Mouse (Mus musculus) liver, postnatal 0 days (tissue): ENCODE measurements around the gene Kalrn. TPM values are rescaled to one million over a fixed set of nuclear protein-coding genes. Genes with fewer than 3 reads are reported as not detected.

Source experiments
- ATAC-seq: fragments of 200-750 bp; cut with Nextera tagmentation; 2 replicates; pipeline ENCODE4 v1.8.0; 2017; ENCODE audit warnings: mild to moderate bottlenecking, moderate library complexity
- DNase-seq: peaks from one replicate; pipeline ENCODE4 v3.0.0-alpha.2; 2016
- H3K27ac ChIP-seq: fragments of 300-500 bp; sonication (generic); 2 replicates; pipeline ENCODE4 v1.5.1; 2014; ENCODE audit warnings: antibody characterized with exemption, moderate library complexity, mild to moderate bottlenecking, low read depth
- H3K27me3 ChIP-seq: fragments of 300-500 bp; sonication (generic); 2 replicates; pipeline ENCODE4 v1.6.1; 2014; ENCODE audit warnings: low read length, control low read depth, mixed read lengths; ENCODE audit not compliant: insufficient read depth
- H3K36me3 ChIP-seq: fragments of 300-500 bp; sonication (generic); replicated peaks from 2 replicates; pipeline ENCODE4 v1.6.1; 2014; ENCODE audit warnings: mild to moderate bottlenecking, control low read depth, low read length, moderate library complexity, mixed read lengths; ENCODE audit not compliant: insufficient read depth
- H3K4me1 ChIP-seq: fragments of 300-500 bp; sonication (generic); 2 replicates; pipeline ENCODE4 v1.6.1; 2014; ENCODE audit warnings: antibody characterized with exemption, mild to moderate bottlenecking, control low read depth; ENCODE audit not compliant: insufficient read depth
- H3K4me2 ChIP-seq: fragments of 300-500 bp; sonication (generic); 2 replicates; pipeline ENCODE4 v1.6.1; 2014; ENCODE audit warnings: low read depth, mild to moderate bottlenecking, low read length, moderate library complexity, mixed read lengths
- H3K4me3 ChIP-seq: fragments of 300-500 bp; sonication (generic); 2 replicates; pipeline ENCODE4 v1.5.1; 2014; ENCODE audit warnings: low read depth, low read length
- H3K9ac ChIP-seq: fragments of 300-500 bp; sonication (generic); replicated peaks from 2 replicates; pipeline ENCODE4 v1.6.1; 2014; ENCODE audit warnings: mild to moderate bottlenecking, moderate library complexity
- H3K9me3 ChIP-seq: fragments of 300-500 bp; sonication (generic); 2 replicates; pipeline ENCODE4 v1.6.1; 2016; ENCODE audit warnings: mild to moderate bottlenecking, control low read depth, low read length, mixed read lengths
- CTCF ChIP-seq: sonication (generic); IDR thresholded peaks from 2 replicates; pipeline ENCODE4 v1.5.1; 2016; ENCODE audit warnings: antibody characterized with exemption, low read depth
- EP300 ChIP-seq: IDR thresholded peaks from 2 replicates; pipeline ENCODE4 v1.6.1; 2016; ENCODE audit warnings: antibody characterized with exemption, low read depth, mild to moderate bottlenecking
- WGBS: fragments of 180-500 bp; shearing (Covaris S2); extraction: QIAGEN DNeasy Blood & Tissue Kit; methylation state at CpG from one replicate; pipeline ENCODE4 v1.1.7; 2014; ENCODE audit not compliant: insufficient replicate concordance; 5-methylcytosine and 5-hydroxymethylcytosine counted together
- polyA plus RNA-seq: library from polyadenylated mRNA; unstranded; fragments of >200 nt; fragmentation: Nextera tagmentation; extraction: Ambion mirVana; gene quantifications from 2 replicates; pipeline ENCODE4 v1.2.1, GENCODE M21; 2015

The Kalrn gene
- polyA plus RNA-seq, 1 experiment from 2014 or later, result 16.7 TPM

DNA sequence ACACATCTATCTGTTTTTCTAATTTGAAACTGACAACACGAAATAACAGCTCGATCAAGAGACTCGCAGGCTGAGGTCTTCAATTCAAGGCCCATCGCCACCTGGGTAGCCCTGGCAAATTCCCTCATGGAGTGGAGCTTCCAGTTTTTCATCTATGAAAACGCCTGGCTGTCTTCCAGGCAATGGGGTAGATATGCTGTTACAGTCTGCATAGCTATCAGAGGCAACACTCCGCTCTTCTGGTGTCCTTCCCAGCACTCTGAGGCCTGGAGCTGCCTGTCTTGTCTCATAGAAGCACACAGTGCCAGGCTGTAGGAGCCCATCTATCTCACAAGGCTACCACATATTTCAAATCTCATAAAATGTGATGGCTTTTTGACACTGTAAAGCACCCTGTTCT is 87.8 kb downstream of the Kalrn start:
- Histone ChIP-seq H3K36me3 (no peaks in the 10 kb centered on the region), H3K9ac (no peak overlapping the region), H3K4me3 (no peak overlapping the region), H3K9me3 (no peaks in the 10 kb centered on the region), H3K4me1 (no peaks in the 10 kb centered on the region), H3K4me2 (no peak overlapping the region), H3K27me3 (no peaks in the 10 kb centered on the region), H3K27ac (no peak overlapping the region)
- 75% methylated on average over 6 of the region's 6 CpGs for WGBS
- no peak for TF ChIP-seq CTCF
- TF ChIP-seq EP300, result no peak
- no peak for DNase-seq
- ATAC-seq, result no peak

DNA sequence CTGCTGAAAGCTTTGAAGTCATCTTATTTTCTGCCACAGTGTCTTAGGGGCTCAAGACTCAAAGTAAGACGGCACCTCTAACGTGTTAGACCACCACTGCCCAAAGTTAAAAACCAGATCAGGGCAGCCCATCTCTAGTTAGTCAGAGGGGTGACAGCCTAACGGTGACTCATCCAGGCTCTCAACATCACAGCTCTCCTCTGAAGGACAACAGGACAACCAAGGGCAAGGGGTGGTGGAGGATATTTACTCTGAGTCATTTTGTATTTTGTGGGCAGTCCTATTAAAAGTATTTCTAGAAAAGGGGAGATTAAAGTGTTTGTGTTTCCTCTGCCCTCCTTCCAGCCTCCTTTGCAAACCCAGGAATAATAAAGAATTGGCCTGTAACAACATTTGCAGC is 88.4 kb downstream of the Kalrn start:
- DNase-seq, result no peak
- no peaks in the 10 kb centered on the region for H3K4me1 ChIP-seq
- no peak for TF ChIP-seq EP300
- no peak for TF ChIP-seq CTCF
- H3K27ac ChIP-seq, result no peak overlapping the region
- no peak overlapping the region for H3K4me3 ChIP-seq
- 58% methylated on average over 3 of the region's 3 CpGs for WGBS
- no peaks in the 10 kb centered on the region for H3K27me3 ChIP-seq
- H3K36me3 ChIP-seq, result no peaks in the 10 kb centered on the region
- ATAC-seq, result no peak
- H3K4me2 ChIP-seq, result no peak overlapping the region
- H3K9me3 ChIP-seq, result no peaks in the 10 kb centered on the region
- no peak overlapping the region for H3K9ac ChIP-seq

DNA sequence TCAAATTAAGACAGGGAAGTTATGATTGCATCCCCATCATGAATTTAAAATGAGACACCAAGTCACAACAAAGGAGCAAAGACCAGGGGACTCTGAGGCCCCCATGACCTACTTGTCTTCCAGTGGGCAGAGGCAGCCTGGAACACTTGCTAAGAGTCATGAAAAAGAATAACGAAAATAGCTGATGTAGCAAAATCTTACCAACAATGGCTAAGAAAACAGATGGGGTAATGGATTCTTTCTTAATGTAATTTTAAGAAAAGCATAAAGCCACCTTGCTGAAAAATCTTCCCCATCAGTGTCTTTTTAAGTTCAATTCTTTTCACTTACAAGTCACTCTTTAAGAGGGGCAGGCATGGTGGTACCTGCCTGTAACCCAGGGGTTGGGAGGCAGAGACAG is 89.1 kb downstream of the Kalrn start:
- Histone ChIP-seq H3K36me3 (no peaks in the 10 kb centered on the region), H3K27ac (no peak overlapping the region), H3K4me3 (no peak overlapping the region), H3K9me3 (no peaks in the 10 kb centered on the region), H3K4me2 (no peak overlapping the region), H3K9ac (no peak overlapping the region), H3K27me3 (no peaks in the 10 kb centered on the region), H3K4me1 (no peaks in the 10 kb centered on the region)
- DNase-seq (no peak), ATAC-seq (no peak)
- TF ChIP-seq EP300, result no peak
- TF ChIP-seq CTCF, result no peak
- WGBS, result 82% methylated on average over 1 of the region's 1 CpGs

DNA sequence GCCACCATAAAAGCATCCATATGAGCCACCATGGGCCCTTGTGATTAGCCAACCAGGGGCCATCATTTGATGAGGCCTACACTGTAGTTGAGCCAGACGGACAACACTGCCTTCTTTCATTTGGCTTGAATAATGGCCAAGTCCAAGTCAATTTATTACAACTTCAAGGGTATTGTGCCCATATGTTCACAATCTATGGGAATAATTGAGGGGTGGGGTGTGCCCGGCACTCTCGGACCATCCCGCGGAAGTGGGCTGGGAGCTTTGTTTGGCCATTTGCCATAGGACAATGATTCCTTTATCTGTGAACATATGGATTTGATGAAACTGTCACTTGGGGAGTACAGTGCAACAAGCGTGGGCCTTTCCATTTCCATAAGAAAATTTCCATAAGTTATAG is 89.6 kb downstream of the Kalrn start:
- Histone ChIP-seq H3K9ac (no peak overlapping the region), H3K4me1 (no peaks in the 10 kb centered on the region), H3K4me2 (no peak overlapping the region), H3K4me3 (no peak overlapping the region), H3K9me3 (no peaks in the 10 kb centered on the region), H3K36me3 (no peaks in the 10 kb centered on the region), H3K27me3 (no peaks in the 10 kb centered on the region), H3K27ac (no peak overlapping the region)
- WGBS, result 89% methylated on average over 6 of the region's 6 CpGs
- DNase-seq (no peak), ATAC-seq (no peak)
- TF ChIP-seq CTCF, result no peak

DNA sequence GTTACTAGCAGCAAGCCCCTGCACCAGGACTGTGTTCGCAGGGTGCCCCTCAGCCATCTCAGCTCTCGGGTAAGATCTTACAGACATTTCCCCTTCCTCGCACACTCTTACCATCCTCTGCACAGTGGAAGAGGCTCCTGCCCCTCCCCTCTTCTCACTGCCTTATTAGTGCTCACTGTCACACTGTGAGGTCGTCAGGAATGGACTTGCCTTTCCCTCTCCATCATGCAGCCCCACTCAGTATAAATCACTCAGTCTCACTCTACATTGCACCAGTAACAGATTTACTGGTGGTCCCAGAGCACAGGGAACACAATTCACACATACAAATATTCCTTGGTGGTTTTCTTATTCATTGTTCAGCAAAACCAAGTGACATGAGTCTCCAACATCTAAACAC is 98.6 kb downstream of the Kalrn start:
- WGBS, result 52% methylated on average over 4 of the region's 4 CpGs

DNA sequence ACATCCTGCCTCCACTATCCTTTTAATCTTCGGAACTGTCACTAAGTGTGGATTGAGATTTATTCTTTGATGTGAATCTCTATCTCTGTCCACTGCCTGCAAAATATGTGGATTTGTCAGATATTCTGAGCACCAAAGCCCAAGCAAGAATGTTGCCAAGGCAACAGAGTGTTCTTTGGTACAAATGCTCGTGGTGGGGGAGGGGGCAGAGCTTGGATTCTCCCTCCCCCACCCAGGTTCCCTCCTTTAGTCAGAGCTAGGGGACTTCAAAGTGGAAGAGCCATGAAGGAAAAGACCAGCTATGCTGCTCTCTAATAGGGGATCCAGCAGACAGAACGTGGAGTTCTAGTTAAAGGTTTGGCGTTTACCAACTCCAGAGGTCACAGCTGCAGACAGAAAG is 99.4 kb downstream of the Kalrn start:
- Histone ChIP-seq H3K9me3 (no peaks in the 10 kb centered on the region), H3K36me3 (no peaks in the 10 kb centered on the region), H3K27me3 (no peaks in the 10 kb centered on the region), H3K4me1 (no peaks in the 10 kb centered on the region), H3K9ac (no peak overlapping the region), H3K4me3 (no peak overlapping the region), H3K4me2 (no peak overlapping the region), H3K27ac (no peak overlapping the region)
- WGBS, result 52% methylated on average over 4 of the region's 4 CpGs
- no peak for ATAC-seq
- no peak for DNase-seq
- TF ChIP-seq CTCF (no peak), EP300 (no peak)

More for the DNA sequence above, 98.6 kb downstream of the Kalrn start:
- no peaks in the 10 kb centered on the region for H3K4me1 ChIP-seq
- no peaks in the 10 kb centered on the region for H3K27me3 ChIP-seq
- H3K27ac ChIP-seq, result no peak overlapping the region
- DNase-seq (no peak), ATAC-seq (no peak)
- no peak overlapping the region for H3K4me2 ChIP-seq
- H3K9me3 ChIP-seq, result no peaks in the 10 kb centered on the region
- TF ChIP-seq CTCF (no peak), EP300 (no peak)
- no peaks in the 10 kb centered on the region for H3K36me3 ChIP-seq
- H3K9ac ChIP-seq, result no peak overlapping the region
- H3K4me3 ChIP-seq, result no peak overlapping the region

DNA sequence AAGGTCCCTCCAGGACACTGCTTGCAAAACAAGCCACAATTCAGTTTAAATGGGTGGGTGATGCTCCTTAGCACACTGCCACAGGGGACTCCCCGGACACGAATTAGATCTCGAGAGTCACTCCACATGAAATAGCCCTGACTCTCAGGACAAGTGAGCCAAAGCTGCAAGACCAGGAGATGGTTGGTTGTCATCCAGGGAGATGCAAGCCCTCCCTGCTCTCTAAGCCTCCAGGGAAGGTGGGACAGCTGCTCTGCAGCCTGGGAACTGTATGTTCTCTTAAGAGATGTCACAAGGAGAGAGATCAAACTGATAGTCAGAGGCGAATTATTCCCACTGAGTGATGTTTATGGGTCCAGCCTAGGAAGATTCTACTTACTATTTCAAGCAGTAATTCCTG is 101.9 kb downstream of the Kalrn start:
- DNase-seq (no peak), ATAC-seq (no peak)
- Histone ChIP-seq H3K27ac (no peak overlapping the region), H3K27me3 (no peaks in the 10 kb centered on the region), H3K4me3 (no peak overlapping the region), H3K9me3 (no peaks in the 10 kb centered on the region), H3K9ac (no peak overlapping the region), H3K36me3 (no peaks in the 10 kb centered on the region), H3K4me2 (no peak overlapping the region), H3K4me1 (no peaks in the 10 kb centered on the region)
- TF ChIP-seq EP300 (no peak), CTCF (no peak)
- 67% methylated on average over 4 of the region's 4 CpGs for WGBS
